Mouse (Mus musculus) stomach, postnatal 0 days (tissue): ENCODE results near the gene Tmem189.

ENCODE experiments used
- CTCF ChIP-seq: IDR thresholded peaks from 2 replicates; pipeline ENCODE4 v1.5.1; 2016; ENCODE audit warnings: antibody characterized with exemption, low read depth, mild to moderate bottlenecking, moderate library complexity
- EP300 ChIP-seq: optimal IDR thresholded peaks from 2 replicates; pipeline ENCODE3; 2016; ENCODE audit warnings: antibody characterized with exemption

- TF ChIP-seq CTCF (no peak), EP300 (no peak)
These were observed 58.4 kb downstream of the Tmem189 start for GRCm38 (mm10) chr2:167631181-167631590.
